Mouse (Mus musculus) R1 (cell line): ENCODE results near the gene Lsg1.

ENCODE experiments used
- DNase-seq: peaks from one replicate; pipeline ENCODE4 v3.0.0-alpha.2; 2018; ENCODE audit warnings: low read depth, low spot score

The Lsg1 gene

DNA sequence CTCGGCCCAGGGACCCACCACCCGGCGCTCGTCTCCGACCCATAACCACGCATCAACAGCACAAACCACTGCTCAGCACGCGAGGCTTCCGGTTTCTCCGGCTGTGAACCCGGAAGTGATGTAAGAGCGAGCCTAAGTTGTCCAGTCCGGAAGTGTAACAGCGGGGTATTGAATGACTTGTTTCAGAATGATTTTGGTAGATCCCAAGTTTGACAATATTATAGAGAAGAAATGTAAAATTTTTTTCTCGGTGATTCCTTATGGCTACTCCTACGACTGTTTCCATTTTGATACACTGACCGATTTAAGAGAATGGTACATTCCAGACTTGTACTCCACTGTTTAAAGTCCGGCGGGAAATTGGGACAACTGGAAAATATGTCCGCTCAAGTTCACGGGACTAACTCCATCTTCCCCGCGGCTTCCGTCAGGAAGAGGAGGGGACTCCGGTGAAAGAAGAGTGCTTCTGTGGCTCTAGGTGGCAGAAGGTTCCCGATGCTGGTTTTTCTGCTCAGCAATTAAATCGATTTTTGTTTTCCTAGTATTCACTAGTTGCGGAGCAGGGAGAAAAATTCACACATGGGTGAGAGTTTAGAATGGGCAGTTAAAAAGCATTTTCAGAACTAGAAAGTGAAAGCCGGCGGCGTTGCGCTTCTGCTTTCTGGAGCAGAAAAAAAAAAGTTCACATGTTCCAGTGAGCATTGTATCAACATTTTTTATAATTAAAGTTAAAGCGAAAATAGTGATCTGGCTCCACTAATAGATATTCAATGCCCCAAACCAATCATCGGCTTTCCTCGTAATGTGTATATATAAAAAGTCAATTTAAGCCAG is at the start of gene Lsg1:
TSS of gene Lsg1 (minus strand) at position 99 of the 834 bp plus-strand sequence.
- DNase-seq = peak; percentile 98

DNA sequence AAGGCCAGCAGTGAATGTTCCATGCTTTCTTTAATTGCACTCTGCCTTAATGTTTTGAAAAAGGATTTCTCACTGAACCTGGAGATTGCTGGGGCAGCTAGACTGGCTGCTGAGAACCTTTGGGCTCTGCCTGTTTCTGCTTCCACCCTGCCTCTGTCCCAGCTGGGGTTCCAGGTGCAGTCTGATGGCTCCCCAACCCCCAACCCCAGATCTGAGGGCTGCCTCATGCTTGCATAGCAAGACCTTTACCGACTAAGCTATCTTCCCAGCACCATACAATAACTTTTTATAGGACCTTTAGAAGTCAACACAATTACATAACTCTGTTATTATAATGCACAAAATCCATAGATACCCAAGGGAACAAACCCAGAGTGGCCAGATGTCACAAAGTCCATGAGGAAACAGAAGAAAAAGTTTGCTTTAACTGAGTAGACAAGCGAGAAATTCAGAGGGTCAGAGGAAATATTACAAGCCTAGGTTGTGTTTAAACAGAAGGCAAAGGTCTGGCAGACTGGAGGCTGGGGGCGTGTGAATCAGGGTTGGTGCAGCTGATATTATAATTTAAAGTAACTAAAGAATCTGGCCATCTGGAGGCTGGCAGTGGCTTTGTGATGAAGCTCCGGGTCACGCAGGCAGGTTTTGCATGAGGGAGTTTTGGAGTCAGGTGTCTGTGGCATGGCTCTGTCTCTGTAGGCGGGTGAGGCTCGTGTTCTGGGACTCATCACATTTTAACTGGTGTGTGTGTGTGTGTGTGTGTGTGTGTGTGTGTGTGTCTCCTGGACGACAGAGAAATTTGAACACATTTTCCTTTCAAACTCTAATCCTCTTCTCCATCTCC is 46.7 kb upstream of the Lsg1 start:
- DNase-seq = no peak

DNA sequence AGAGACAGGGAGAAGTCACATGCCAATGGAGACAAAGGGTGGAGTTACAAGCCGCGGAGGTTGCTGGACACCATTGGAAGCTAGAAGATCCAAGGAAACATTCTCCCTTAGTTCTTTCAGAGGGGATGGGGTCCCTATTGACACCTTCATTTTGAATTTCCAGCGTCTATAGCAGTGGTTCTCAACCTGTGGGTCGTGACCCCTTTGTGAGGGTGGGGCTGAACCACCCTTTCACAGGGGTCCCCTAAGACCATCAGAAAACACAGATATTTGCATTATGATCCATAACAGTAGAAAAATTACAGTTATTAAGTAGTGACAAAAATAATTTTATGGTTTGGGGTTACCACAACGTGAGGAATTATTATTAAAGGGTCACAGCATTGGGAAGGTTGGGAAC is 42.1 kb upstream of the Lsg1 start:
- no peak for DNase-seq

DNA sequence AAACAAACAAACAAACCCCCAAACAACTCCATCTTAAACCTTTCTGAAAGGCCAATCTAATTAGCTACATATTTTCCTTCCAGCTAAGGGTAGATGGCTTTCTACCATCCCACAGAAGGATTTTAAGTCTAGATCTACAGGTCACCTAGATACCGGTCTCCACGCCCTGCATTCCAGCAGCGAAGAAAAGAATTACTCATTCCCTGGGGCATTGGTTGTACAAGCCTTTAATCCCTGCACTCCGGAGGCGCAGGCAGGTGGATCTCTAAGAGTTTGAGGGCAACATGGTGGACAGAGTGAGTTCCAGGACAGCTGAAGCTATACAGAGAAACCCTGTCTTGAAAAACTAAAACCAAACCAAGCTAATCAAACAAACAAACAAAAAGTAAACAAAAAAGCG is 41.0 kb upstream of the Lsg1 start:
- DNase-seq = peak; percentile 90

DNA sequence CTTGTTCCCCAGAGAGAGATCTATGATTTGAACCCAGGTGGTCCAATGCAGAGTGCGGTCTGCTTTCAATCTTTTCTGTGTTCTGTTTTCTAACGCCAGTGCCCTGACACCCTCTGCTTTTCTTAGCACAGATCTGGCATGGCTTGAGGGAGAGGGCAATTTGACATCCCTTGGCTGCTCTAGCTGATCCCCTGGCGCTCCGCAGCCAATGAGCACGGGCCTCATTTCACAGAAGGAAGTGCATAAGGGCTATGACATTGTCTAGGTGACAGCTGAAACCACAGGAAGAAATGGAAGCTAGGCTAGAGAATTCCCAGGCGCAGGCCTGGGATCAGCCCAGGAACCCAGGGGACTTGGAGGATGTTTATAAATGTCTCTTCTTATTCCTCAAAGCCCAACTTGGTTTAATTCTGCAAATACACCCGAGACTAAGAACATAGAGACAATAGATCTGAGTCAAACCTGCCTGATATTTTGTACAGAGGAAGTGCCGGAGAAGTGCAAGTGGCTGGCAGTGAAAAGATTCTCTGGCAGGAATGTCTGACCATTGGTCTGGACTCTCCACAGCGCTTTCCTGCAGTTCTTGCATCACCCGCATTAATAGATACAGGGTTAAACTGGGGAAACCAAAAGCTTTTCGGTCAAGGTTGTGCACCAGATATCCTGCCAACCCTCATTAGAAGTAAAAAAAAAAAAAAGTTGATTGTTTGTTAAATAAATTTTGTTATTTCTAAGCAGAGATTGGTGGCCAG is 40.4 kb upstream of the Lsg1 start:
- peak; percentile 38 for DNase-seq

DNA sequence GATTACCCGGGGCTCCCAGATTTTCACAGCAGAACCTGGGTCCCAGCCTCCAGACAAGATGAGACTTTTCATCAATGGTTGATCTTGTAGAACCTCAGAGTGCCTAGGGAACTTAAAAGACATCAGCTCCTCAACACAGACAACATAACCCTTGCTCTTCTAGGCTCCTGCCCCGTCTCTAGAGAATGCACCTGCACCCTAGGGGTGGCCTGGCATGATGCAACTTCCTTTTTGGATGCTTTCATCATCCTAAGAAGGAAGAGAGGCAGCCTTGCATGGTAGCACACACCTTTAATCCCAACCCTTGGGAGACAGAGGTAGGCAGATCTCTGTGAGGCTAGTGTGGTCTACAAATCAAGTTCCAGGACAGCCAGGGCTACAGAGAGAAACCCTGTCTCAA is 37.2 kb upstream of the Lsg1 start:
- no peak for DNase-seq

DNA sequence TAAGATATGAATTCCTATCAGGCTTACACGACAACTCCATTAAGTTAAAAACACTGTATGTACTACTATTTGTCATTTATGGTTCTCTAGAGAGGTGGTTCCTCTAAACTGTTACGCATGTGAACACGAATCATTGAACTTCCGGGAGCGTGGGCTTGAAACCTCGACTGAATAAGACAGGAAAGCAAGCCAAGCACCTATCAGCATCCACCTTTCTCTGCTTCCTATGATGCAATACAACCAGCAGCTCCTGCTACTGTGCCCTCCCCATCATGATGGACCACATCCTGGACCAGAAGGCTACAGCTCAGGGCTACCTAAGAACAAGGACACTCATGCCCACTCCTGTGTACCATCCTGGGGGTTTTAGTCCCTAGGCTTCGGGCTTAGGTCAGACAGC is 36.3 kb upstream of the Lsg1 start:
- no peak for DNase-seq

DNA sequence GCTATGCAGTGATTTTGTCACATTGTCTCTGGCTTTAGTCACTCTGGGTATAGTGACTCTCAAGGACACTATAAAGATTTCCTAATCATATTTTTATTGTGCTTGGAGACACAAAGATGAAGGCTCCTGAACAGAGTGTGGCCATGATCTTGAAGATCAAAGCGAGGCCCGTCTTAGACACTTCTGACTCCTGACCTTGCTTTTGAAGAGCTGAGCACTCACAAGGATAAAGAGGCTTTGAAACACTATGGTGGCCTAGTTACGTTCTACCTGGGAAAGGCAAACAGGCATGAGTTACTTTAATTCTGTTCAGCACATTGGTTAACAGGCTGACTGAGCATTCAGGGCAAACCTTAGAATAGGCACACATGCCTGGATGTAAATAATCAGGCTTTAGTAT is 28.9 kb upstream of the Lsg1 start:
- no peak for DNase-seq

DNA sequence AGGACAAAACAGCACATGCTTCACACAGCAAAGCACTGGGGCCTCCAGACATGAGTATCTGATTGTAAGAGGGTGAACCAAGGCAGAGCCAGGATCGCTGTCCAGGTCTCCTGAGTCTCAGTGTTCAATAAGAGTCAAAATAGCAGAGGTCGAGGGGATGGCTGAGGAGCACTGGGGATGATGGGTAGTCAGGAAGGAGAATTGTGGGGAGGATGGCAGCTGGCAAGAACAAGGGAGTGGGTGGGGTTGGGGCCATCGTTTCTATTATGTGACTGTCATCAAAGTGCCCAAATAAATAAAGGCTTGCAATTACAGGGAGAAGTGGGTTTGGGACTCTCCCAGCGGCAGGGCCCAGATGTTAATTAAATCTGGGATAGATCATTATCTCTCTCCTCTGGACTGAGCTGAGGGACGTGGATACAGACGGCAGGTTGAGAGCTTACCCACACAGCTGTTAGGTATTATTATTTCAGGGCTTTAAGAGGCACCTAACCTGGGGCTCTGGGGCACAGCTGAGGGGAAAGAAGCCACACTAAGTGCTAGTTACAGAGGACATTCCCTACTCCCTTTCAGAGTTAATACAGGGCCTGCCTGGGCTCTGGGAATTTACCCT is 27.4 kb upstream of the Lsg1 start:
- peak; percentile 16 for DNase-seq

DNA sequence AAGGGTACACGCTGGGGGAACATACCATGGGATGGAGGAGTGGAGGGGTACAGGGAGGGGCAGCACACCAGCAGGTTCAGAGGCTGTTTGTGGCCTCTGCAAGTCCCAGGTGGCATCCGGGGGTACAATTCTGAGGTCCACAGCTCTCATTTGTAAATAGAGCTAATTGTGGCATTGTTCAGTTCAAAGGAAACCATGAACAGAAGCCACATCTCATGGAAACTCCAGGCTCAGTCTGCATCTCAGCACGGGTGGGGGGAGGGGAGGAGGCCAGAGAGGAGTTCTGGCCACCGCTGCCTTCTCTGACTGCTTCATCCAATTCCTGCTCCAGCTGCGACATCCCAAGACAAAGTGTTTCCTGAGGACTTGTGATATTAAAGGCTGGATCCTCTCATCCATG is 26.7 kb upstream of the Lsg1 start:
- no peak for DNase-seq

DNA sequence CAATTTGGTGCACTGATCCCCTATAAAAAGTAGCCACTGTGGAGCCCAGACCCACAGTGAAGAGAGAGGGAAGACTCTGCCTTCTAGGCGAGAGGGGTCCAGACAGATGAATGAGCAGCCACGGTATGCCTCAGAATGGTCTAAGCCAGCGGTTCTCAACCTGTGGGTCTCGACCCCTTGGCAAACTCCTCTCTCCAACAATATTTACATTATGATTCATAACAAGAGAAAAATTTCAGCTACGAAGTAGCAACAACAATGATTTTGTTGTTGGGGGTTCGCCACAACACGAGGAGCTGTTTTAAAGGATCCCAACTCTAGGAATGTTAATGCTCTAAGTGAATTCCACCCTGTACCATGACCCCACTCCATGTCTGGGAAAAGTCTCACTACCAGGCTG is 25.7 kb upstream of the Lsg1 start:
- DNase-seq = no peak

DNA sequence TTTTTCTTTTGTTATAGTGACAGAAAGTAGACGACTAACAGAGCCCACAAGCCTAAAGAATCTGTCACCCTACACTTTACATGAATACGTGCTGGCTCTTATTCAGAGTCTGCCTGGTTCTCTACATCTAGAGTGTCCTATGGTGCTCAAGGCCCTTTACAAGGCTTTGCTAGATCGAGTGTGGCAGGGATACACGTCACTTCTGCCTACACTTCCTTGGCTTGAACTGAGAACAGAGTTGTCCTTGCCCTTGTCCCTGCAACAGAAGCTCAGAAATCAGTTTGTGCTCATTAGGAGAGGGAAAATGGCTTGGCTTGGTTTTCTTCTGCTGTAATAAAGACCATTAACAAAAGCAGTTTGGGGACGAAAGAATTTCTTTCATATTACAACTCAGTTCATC is 23.9 kb upstream of the Lsg1 start:
- DNase-seq = no peak

DNA sequence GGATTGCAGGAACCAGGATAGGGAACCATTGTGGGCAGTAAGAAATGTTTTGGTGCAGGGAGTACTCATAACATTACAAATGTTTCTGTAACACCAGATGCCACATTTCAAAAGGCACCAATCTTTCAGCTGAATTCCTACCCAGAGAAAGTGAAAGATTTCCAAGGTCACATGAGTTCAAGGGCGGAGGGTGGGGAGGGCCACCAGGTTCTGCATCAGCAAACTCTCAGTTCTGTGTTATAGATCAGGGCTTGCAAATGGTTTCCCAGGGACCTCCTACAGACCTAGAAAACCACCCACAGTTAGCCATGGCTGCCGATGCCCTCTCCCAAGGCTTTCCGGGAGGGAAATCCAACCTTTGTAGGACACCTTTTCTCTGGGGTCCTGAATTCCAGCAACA is 20.5 kb upstream of the Lsg1 start:
- no peak for DNase-seq

DNA sequence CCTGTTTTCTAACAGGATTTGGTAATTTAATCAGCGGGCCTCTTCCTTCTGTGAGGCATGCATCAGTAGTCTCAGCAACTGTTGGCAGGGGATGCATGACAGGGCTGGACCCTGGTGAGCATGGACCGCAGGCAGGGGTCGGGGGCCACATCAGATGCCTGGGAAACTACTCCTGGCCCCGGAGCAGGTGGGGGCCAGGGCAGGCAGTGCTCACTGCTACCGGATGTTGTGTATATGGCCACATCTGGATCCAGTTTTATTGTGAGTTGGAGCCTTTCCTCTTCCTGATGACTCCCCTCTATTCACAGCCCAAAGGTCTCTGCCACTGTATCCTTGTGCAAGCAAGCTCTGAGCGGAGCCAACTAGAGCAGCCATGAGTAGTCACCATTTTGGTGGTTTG is 18.1 kb upstream of the Lsg1 start:
- no peak for DNase-seq

DNA sequence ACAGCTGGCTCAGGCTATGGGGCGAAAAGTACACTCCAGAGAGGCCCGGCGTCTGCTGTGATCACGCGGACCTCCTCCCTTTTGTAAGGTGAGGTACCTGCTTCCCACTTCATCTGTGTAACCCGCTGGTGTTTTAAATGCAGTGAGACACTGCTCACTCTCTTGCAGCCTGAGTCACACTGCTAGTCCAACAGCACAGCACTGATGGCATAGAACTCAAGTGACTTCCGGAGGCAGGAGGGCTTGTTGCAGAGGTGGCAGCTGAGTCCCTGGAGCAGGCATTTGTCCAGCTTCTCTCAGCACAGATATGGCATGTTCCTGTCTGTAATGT is 17.4 kb upstream of the Lsg1 start:
- no peak for DNase-seq

DNA sequence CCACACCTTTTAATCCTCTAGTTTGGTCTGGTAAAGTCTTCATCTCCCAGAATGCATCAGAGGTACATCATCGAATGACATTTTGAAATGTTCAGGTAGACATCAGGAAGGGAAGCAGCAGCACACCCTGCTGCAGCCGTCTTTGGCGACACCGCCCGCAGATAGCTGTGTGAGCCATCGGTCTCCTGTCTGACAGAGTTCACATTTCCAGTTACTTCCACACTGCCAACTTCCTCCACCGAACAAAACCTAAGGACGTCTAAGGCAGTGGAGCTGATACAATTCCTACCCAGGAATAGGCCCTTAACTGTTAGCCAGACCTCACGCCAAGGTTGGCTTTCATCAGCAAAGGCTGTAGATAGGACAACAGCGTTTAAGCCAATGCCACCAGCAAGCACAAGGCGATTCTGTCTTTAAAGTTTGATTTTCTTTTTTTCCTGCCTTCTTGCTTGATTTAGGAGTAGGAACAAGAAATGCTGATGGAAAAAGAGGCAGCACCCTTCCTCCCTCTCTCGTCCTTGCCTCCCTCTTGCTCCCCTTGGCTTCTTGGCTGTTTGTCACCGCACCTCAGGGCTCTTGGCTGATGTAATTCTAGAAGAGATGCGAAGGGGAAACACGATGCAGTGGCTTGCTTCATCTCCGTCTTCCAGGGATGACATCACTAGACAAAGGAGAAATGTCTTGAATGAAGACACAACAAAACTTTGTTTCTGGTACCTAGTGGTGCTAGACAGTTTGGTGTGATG is 16.8 kb upstream of the Lsg1 start:
- no peak for DNase-seq

DNA sequence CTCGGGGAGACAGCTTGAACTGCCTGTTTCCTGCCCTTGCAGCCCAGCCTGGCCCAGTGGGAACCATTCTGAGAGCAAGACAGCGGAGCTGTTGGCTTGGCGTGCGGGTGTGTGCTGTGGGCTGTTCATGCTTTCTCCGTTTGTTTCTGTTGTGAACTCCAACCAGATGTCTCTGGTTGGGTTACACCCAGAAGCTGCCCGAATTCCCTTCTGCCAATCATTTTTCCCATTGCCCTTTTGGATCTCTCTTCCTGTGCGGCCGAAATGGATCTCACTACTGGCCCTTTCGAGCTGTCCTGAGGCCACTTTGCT is 16.1 kb upstream of the Lsg1 start:
- DNase-seq = no peak

DNA sequence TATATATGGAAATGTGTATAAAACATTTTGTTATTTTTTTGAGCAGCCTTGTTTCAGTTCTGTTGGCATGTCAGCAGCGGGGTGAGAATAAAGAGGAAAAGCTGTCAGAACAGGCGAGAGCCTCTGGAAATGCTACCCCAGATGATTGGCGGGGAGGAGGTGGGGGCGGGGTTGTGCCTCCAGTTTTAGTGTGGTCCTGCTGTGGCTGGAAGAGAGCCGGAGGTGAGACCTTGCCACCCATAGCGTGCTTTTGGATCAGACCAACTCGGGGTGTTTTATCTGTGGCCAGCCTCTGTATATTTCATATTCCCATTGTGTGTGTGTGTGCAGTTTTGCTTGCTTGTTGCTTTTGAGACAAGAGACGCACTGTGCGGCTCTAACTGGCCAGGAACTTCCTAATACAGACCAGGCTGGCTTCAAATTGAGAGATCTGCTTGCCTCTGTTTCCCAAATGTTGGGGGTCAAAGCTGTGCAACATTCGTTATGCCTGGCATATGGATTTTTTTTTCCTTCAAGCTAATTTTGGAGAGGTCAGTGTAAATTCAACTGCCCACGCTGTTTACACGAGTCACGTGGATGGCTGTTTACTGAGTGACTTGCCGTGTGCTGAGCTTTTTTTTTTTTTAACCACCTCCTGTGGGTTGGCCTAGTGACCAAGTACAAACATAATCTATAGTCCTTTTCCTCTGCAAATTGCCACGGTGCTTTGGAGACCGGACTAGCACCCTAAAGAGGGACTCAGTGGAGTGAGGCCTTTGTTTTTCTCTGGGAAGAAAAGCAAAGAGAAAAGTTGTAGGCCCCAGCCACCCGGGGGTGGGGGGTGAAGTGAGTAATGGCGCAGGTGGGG is 15.5 kb upstream of the Lsg1 start:
- DNase-seq = peak; percentile 79

DNA sequence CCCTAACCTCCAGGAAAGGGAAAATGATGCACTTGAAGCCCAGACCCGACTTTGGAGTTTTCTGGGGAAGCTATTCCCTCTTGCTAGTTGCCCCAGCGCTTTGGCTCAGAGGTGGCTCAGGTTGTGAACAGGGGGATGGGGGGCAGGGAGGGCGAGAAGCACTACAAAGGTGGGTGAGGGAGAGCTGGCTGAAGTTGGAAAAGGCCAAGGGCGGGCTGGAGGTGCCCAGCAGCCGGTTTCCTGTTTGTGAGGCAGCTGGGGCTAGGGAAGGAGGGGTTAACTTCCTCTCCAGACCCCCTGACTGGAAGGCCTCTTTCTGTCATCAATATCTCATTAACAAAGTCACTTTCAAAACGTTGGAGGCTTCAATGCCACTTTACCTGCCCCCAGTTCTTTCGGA is 14.6 kb upstream of the Lsg1 start:
- DNase-seq = no peak

DNA sequence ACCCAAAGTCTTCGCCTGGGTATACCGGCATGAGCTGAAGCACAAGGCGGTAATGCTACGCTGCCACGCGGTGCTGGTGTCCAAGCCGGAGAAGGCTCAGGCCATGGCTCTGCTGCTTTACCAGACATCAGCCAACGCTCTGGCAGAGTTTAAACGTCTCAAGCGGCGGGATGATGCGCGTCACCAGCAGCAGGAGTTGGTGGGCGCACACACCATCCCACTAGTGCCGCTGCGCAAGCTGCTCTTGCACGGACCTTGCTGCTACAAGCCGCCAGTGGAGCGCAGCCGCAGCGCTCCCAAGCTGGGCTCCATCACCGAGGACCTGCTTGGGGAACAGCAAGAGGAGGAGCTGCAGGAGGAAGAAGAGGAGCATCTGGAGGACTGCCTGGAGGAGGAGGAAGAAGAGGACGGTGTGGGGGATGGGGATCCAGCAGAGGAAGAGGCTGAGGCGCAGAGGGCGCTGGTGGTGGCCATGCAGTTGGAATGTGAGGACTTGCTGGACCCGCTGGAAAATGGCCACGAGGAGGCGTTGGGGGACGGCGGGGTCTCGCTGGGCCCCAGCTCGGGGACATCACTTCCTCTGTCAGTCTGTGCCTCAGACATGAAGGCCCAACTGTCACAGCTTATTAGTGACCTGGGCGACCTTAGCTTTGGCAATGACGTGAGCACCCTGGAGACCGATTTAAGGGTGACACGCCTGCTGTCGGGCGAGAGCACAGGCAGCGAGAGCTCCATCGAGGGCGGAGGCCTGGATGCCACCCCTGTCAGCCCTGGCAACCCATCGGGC is 13.8 kb upstream of the Lsg1 start:
- DNase-seq = peak; percentile 58
